Mouse (Mus musculus): ENCODE measurements around the gene Pcgf2. TPM values are rescaled to one million over a fixed set of nuclear protein-coding genes. Genes with fewer than 3 reads are reported as not detected.

Gene Pcgf2
- polyA plus RNA-seq, 1 experiment = 24.3 TPM

DNA sequence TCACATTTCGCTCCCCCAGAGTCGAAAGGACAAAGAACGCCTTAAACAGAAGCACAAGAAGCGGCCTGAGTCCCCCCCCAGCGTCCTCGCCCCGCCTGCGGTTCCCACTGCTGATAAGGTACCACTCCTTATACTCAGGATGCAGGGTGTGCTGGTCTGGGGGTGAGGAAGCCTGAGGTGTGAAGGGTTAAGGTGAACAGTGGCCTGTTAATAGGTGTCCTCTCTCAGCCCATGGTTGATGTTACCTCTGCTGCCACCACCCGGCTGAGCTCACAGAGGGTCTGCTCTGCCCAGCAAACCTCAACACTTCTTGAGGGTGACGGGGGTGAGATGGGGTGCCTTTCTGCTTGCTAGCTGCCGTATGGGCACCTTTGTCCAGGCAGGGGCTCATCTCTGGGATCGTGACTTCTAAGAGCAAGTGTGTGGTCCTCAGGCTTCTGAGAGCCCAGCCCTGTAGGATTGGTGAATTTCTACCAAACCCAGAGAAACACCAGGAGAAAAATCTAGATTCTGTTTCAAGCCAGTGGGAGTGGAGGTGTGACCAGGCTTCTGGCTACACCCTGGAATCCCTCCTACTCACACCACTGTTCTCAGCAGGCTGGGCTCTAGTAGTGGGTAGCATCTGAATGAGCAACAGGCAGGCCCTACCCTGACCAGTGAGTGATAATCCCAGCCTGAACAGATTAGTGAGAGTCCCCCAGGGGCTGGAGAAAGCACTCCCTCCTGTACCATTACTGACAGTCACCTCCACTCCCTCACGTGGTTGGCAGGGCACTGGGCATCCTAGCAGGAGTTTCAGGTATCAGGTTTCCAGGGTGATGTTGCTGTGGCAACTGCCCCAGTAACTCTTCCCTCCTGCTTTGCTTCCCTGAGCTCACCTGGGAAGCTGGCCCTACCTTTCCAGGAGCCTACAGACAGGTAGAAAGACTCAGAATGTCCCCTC lies 29.8 kb downstream of the Pcgf2 start:
- Histone ChIP-seq H3K79me2 (ENCODE audit: control insufficient read depth, insufficient read depth) (no peaks in the 10 kb centered on the region), H3K4me2 (ENCODE audit: low read depth) (no peak overlapping the region), H3ac (ENCODE audit: control insufficient read depth, insufficient read length) (no peak overlapping the region), H3K4me3 (no peak overlapping the region), H3K27me3 (ENCODE audit: control insufficient read depth, insufficient read depth, insufficient read length) (no peaks in the 10 kb centered on the region), H3K36me3 (ENCODE audit: control insufficient read depth, insufficient read depth) (peaks cover 9% of the 10 kb centered on the region)
- no peak for TF ChIP-seq SRF (IDR thresholded peaks at IDR 0.05; ENCODE audit: control insufficient read depth, insufficient read length, low read depth)
- TF ChIP-seq MYOG (IDR thresholded peaks at IDR 0.05; ENCODE audit: control insufficient read depth in 1 of 3, insufficient read depth in 1 of 3, insufficient read length in 2 of 3, low read depth in 2 of 3) = no peak
- TF ChIP-seq TCF12 (IDR thresholded peaks at IDR 0.05; ENCODE audit: insufficient read depth, poor library complexity, severe bottlenecking) = no peak
- no peak for TF ChIP-seq USF1 (IDR thresholded peaks at IDR 0.05; ENCODE audit: low read depth)
- TF ChIP-seq REST (IDR thresholded peaks at IDR 0.05; ENCODE audit: insufficient read depth, insufficient read length) = no peak
- no peak for TF ChIP-seq CEBPB (IDR thresholded peaks at IDR 0.05; ENCODE audit: insufficient read depth, poor library complexity, severe bottlenecking)

DNA sequence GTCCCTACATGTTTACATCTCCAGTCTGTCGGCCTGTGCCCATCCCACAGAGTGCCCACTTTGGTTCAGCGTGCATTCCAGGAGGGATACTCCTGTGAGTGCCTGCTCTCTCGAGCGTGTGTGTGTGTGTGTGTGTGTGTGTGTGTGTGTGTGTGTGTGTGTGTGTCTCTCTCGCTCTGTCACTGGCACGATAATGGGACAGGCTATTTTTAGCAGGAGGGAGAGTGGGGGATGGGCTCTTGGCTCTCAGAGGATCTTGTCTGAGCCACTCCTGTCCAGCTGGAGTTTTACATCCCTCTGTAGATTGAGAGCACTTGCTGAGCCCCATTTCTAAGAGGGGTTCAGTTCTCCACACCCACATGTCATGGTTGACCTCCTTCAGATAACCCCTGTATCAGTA lies 30.5 kb downstream of the Pcgf2 start:
- Histone ChIP-seq H3ac (ENCODE audit: control insufficient read depth, insufficient read length) (no peak overlapping the region), H3K36me3 (ENCODE audit: control insufficient read depth, insufficient read depth) (peaks cover 8% of the 10 kb centered on the region), H3K4me2 (ENCODE audit: low read depth) (no peak overlapping the region), H3K4me3 (no peak overlapping the region), H3K79me2 (ENCODE audit: control insufficient read depth, insufficient read depth) (peaks cover 3% of the 10 kb centered on the region), H3K27me3 (ENCODE audit: control insufficient read depth, insufficient read depth, insufficient read length) (no peaks in the 10 kb centered on the region)
- TF ChIP-seq TCF12 (IDR thresholded peaks at IDR 0.05; ENCODE audit: insufficient read depth, poor library complexity, severe bottlenecking) (no peak), MYOD1 (IDR thresholded peaks at IDR 0.05; ENCODE audit: control insufficient read depth in 1 of 3, insufficient read length in 2 of 3, low read depth in 2 of 3) (peak in 1 of 3 experiments; percentile 16)

- H3ac ChIP-seq (ENCODE audit: control insufficient read depth, insufficient read length) = no peak overlapping the region
- no peaks in the 10 kb centered on the region for H3K27me3 ChIP-seq (ENCODE audit: control insufficient read depth, insufficient read depth, insufficient read length)
- TF ChIP-seq E2F4 (IDR thresholded peaks at IDR 0.05; ENCODE audit: insufficient read depth) (no peak), USF1 (IDR thresholded peaks at IDR 0.05; ENCODE audit: low read depth) (no peak), POLR2A (IDR thresholded peaks at IDR 0.05; ENCODE audit: insufficient read length, low read depth) (no peak), SRF (IDR thresholded peaks at IDR 0.05; ENCODE audit: control insufficient read depth, insufficient read length, low read depth) (no peak)
- H3K79me2 ChIP-seq (ENCODE audit: control insufficient read depth, insufficient read depth) = peaks cover 8% of the 10 kb centered on the region
- no peak overlapping the region for H3K4me2 ChIP-seq (ENCODE audit: low read depth)
- peaks cover 8% of the 10 kb centered on the region for H3K36me3 ChIP-seq (ENCODE audit: control insufficient read depth, insufficient read depth)
- H3K4me3 ChIP-seq = no peak overlapping the region
Observed at GRCm38 (mm10) chr11:97669268-97669667, 31.0 kb downstream of the Pcgf2 start.

GRCm38 (mm10) chr11:97668160-97668559 lies 32.1 kb downstream of the Pcgf2 start:
- no peak for TF ChIP-seq MAX (IDR thresholded peaks at IDR 0.05; ENCODE audit: low read depth)
- TF ChIP-seq CEBPB (IDR thresholded peaks at IDR 0.05; ENCODE audit: insufficient read depth, poor library complexity, severe bottlenecking) = no peak
- no peak for TF ChIP-seq MYOD1 (IDR thresholded peaks at IDR 0.05; ENCODE audit: control insufficient read depth in 1 of 3, insufficient read length in 2 of 3, low read depth in 2 of 3)
- TF ChIP-seq SRF (IDR thresholded peaks at IDR 0.05; ENCODE audit: control insufficient read depth, insufficient read length, low read depth) = no peak
- TF ChIP-seq MYOG (IDR thresholded peaks at IDR 0.05; ENCODE audit: control insufficient read depth in 1 of 3, insufficient read depth in 1 of 3, insufficient read length in 2 of 3, low read depth in 2 of 3) = no peak
- TF ChIP-seq POLR2A (IDR thresholded peaks at IDR 0.05; ENCODE audit: insufficient read length, low read depth) = no peak
- TF ChIP-seq REST (IDR thresholded peaks at IDR 0.05; ENCODE audit: insufficient read depth, insufficient read length) = no peak
- TF ChIP-seq TCF12 (IDR thresholded peaks at IDR 0.05; ENCODE audit: insufficient read depth, poor library complexity, severe bottlenecking) = no peak
- no peak for TF ChIP-seq TCF3 (IDR thresholded peaks at IDR 0.05; ENCODE audit: insufficient read length, low read depth)
- TF ChIP-seq POLR2AphosphoS2 (IDR thresholded peaks at IDR 0.05; ENCODE audit: insufficient read length, low read depth) = no peak
- TF ChIP-seq E2F4 (IDR thresholded peaks at IDR 0.05; ENCODE audit: insufficient read depth) = no peak
- TF ChIP-seq USF1 (IDR thresholded peaks at IDR 0.05; ENCODE audit: low read depth) = no peak
- Histone ChIP-seq H3K27me3 (ENCODE audit: control insufficient read depth, insufficient read depth, insufficient read length) (no peaks in the 10 kb centered on the region), H3K79me2 (ENCODE audit: control insufficient read depth, insufficient read depth) (peaks cover 12% of the 10 kb centered on the region), H3K4me3 (no peak overlapping the region), H3K36me3 (ENCODE audit: control insufficient read depth, insufficient read depth) (peaks cover 8% of the 10 kb centered on the region), H3ac (ENCODE audit: control insufficient read depth, insufficient read length) (no peak overlapping the region), H3K4me2 (ENCODE audit: low read depth) (no peak overlapping the region)

GRCm38 (mm10) chr11:97666794-97667193 lies 33.5 kb downstream of the Pcgf2 start:
- Histone ChIP-seq H3K79me2 (ENCODE audit: control insufficient read depth, insufficient read depth) (peaks cover 12% of the 10 kb centered on the region), H3K36me3 (ENCODE audit: control insufficient read depth, insufficient read depth) (peaks cover 4% of the 10 kb centered on the region), H3K27me3 (ENCODE audit: control insufficient read depth, insufficient read depth, insufficient read length) (no peaks in the 10 kb centered on the region), H3K4me2 (ENCODE audit: low read depth) (no peak overlapping the region), H3ac (ENCODE audit: control insufficient read depth, insufficient read length) (no peak overlapping the region), H3K4me3 (no peak overlapping the region)
- TF ChIP-seq CEBPB (IDR thresholded peaks at IDR 0.05; ENCODE audit: insufficient read depth, poor library complexity, severe bottlenecking) (no peak), MAX (IDR thresholded peaks at IDR 0.05; ENCODE audit: low read depth) (no peak), REST (IDR thresholded peaks at IDR 0.05; ENCODE audit: insufficient read depth, insufficient read length) (no peak), SRF (IDR thresholded peaks at IDR 0.05; ENCODE audit: control insufficient read depth, insufficient read length, low read depth) (no peak), TCF12 (IDR thresholded peaks at IDR 0.05; ENCODE audit: insufficient read depth, poor library complexity, severe bottlenecking) (no peak), E2F4 (IDR thresholded peaks at IDR 0.05; ENCODE audit: insufficient read depth) (no peak), POLR2AphosphoS2 (IDR thresholded peaks at IDR 0.05; ENCODE audit: insufficient read length, low read depth) (no peak), TCF3 (IDR thresholded peaks at IDR 0.05; ENCODE audit: insufficient read length, low read depth) (no peak), MYOG (IDR thresholded peaks at IDR 0.05; ENCODE audit: control insufficient read depth in 1 of 3, insufficient read depth in 1 of 3, insufficient read length in 2 of 3, low read depth in 2 of 3) (no peak), POLR2A (IDR thresholded peaks at IDR 0.05; ENCODE audit: insufficient read length, low read depth) (no peak), MYOD1 (IDR thresholded peaks at IDR 0.05; ENCODE audit: control insufficient read depth in 1 of 3, insufficient read length in 2 of 3, low read depth in 2 of 3) (no peak)

Data from myocyte (in vitro differentiated cells).